Mouse (Mus musculus): ENCODE data around the gene Hoxc6. TPM values are rescaled to one million over a fixed set of nuclear protein-coding genes. Genes with fewer than 3 reads are reported as not detected.

Hoxc6 gene
- total and polyA plus RNA-seq, 2 experiments from 2014 or later = not detected

DNA sequence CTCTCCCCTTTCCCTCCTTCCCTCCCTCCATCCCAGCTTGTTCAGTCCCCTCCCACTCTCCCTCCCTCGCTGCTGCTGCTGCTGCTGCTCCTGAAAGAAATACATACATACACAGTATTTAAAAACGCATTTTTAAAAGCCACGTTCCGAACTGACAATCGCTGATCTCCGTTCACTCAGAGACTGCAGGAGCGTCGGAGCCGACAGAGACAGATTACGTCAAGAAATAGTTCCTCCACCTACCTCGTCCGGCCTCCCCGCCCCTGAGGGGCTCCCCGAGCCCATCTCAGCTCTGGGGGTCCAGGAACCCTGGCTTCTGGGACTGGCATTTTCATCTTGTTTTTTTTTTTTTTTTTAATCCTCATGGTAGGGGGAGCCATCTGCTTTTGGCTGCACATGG, 17.1 kb upstream of the Hoxc6 start:
- no peak for TF ChIP-seq CTCF (IDR thresholded peaks at IDR 0.05; ENCODE audit: low read depth)
- no peak for ATAC-seq

DNA sequence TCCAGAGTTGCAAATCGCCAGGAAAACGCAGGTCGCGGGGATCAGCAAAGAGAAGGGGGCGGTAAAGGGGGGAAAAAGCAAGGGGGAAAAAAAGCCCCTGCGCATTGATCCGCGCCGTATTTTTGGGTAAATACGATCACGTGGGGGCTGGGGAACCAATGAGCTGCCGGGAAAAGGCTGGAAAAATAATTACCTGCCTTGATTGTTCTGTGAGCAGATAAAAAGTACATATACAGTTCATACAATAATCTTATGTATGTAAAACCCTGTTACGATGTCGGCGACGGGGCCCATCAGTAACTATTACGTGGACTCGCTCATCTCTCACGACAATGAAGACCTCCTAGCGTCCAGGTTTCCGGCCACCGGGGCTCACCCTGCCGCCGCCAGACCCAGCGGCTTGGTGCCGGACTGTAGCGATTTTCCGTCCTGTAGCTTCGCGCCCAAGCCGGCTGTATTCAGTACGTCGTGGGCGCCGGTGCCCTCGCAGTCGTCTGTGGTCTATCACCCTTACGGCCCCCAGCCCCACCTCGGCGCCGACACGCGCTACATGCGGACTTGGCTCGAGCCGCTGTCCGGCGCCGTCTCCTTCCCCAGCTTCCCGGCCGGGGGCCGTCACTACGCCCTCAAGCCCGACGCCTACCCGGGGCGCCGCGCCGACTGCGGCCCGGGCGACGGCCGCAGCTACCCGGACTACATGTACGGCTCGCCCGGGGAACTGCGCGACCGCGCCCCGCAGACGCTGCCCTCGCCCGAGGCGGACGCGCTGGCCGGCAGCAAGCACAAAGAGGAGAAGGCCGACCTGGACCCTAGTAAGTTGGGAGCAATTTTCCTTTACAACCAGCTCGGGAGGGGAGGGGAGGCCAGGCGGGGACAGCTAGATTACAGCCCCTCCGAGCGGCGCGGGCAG, 16.4 kb upstream of the Hoxc6 start:
- no peak overlapping the region for H3K27ac ChIP-seq (ENCODE audit: low read depth, low read length)
- H3K9ac ChIP-seq = no peak overlapping the region
- no peaks in the 10 kb centered on the region for H3K36me3 ChIP-seq (ENCODE audit: insufficient read depth)
- 1% methylated on average over 88 of the region's 88 CpGs for WGBS
- H3K4me2 ChIP-seq (ENCODE audit: low read depth) = peak overlapping the region; percentile 33
- no peaks in the 10 kb centered on the region for H3K4me1 ChIP-seq (ENCODE audit: insufficient read depth)
- H3K4me3 ChIP-seq (ENCODE audit: low read depth, low read length) = peak overlapping the region; percentile 16
- peaks cover 96% of the 10 kb centered on the region for H3K27me3 ChIP-seq (ENCODE audit: insufficient read depth, low read length)
- no peaks in the 10 kb centered on the region for H3K9me3 ChIP-seq (ENCODE audit: low read length)
- DNase-seq = no peak
- no peak for TF ChIP-seq CTCF (IDR thresholded peaks at IDR 0.05; ENCODE audit: low read depth)
- no peak; the same call in 1 of the 2 replicates for ATAC-seq

More for the DNA sequence above, 17.1 kb upstream of the Hoxc6 start:
- H3K9ac ChIP-seq = no peak overlapping the region
- WGBS = under 1% methylated on average over 14 of the region's 14 CpGs
- no peaks in the 10 kb centered on the region for H3K36me3 ChIP-seq (ENCODE audit: insufficient read depth)
- peak overlapping the region; percentile 16 for H3K4me3 ChIP-seq (ENCODE audit: low read depth, low read length)
- no peak overlapping the region for H3K27ac ChIP-seq (ENCODE audit: low read depth, low read length)
- no peaks in the 10 kb centered on the region for H3K9me3 ChIP-seq (ENCODE audit: low read length)
- no peak for DNase-seq
- peaks cover 93% of the 10 kb centered on the region for H3K27me3 ChIP-seq (ENCODE audit: insufficient read depth, low read length)
- peak overlapping the region; percentile 33; the same call in 1 of the 2 replicates for H3K4me2 ChIP-seq (ENCODE audit: low read depth)
- H3K4me1 ChIP-seq (ENCODE audit: insufficient read depth) = no peaks in the 10 kb centered on the region

GRCm38 (mm10) chr15:102983716-102984115, 14.3 kb upstream of the Hoxc6 start:
- no peak overlapping the region for H3K9ac ChIP-seq
- no peak for TF ChIP-seq CTCF (IDR thresholded peaks at IDR 0.05; ENCODE audit: low read depth)
- no peak overlapping the region for H3K4me3 ChIP-seq (ENCODE audit: low read depth, low read length)
- no peaks in the 10 kb centered on the region for H3K4me1 ChIP-seq (ENCODE audit: insufficient read depth)
- peaks cover 99% of the 10 kb centered on the region for H3K27me3 ChIP-seq (ENCODE audit: insufficient read depth, low read length)
- H3K36me3 ChIP-seq (ENCODE audit: insufficient read depth) = no peaks in the 10 kb centered on the region
- ATAC-seq (no peak), DNase-seq (no peak)
- H3K9me3 ChIP-seq (ENCODE audit: low read length) = no peaks in the 10 kb centered on the region
- H3K27ac ChIP-seq (ENCODE audit: low read depth, low read length) = no peak overlapping the region
- no peak overlapping the region for H3K4me2 ChIP-seq (ENCODE audit: low read depth)
- WGBS = 2% methylated on average over 12 of the region's 12 CpGs

DNA sequence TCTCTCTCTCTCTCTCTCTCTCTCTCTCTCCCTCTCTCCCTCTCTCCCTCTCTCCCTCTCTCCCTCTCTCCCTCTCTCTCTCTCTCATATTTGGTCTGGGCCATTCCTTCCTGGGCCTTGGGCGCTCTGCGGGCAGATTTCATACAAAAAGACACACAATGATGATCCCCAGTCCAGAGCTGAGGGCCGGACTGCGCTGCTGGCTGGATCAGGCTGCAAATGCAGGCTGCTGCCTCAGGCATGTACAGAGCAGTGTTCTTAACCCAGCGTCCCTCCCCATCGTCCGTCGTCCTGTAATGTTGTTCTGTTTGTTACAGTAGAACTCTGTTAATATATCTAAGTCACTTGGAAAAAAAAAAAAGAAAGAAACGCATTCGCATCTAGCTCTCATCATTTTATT, 13.5 kb upstream of the Hoxc6 start:
- WGBS = 1% methylated on average over 10 of the region's 10 CpGs
- H3K4me3 ChIP-seq (ENCODE audit: low read depth, low read length) = no peak overlapping the region

DNA sequence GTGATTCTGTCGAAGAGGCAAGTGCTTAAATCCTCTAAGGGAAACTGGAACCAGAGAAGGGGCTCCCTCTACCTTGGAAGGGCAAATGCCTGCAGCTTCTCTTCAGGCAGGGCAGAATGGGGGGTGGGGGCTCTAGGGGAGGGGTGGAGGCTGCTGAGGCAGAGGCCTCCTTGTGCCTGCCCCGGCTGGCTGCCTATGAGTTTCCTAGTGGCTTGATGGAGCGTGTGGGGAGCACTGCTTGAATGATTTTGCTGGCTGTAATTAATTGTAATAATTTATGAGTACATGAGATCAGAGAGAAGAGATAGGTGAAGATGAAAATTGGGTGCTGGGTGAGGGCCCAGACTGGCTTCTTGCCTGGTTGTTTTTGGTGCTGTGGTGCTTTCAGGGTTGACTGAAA, 13.1 kb upstream of the Hoxc6 start:
- WGBS = 3% methylated on average over 3 of the region's 3 CpGs
- no peak for TF ChIP-seq CTCF (IDR thresholded peaks at IDR 0.05; ENCODE audit: low read depth)
- Histone ChIP-seq H3K4me3 (ENCODE audit: low read depth, low read length) (no peak overlapping the region), H3K36me3 (ENCODE audit: insufficient read depth) (no peaks in the 10 kb centered on the region), H3K4me2 (ENCODE audit: low read depth) (no peak overlapping the region), H3K9me3 (ENCODE audit: low read length) (no peaks in the 10 kb centered on the region), H3K27ac (ENCODE audit: low read depth, low read length) (no peak overlapping the region), H3K9ac (no peak overlapping the region), H3K4me1 (ENCODE audit: insufficient read depth) (no peaks in the 10 kb centered on the region), H3K27me3 (ENCODE audit: insufficient read depth, low read length) (peaks cover 99% of the 10 kb centered on the region)
- ATAC-seq = no peak
- DNase-seq = no peak

More for the DNA sequence above, 13.5 kb upstream of the Hoxc6 start:
- no peak for TF ChIP-seq CTCF (IDR thresholded peaks at IDR 0.05; ENCODE audit: low read depth)
- no peaks in the 10 kb centered on the region for H3K9me3 ChIP-seq (ENCODE audit: low read length)
- no peak overlapping the region for H3K9ac ChIP-seq
- no peak for DNase-seq
- no peaks in the 10 kb centered on the region for H3K36me3 ChIP-seq (ENCODE audit: insufficient read depth)
- no peak overlapping the region for H3K4me2 ChIP-seq (ENCODE audit: low read depth)
- H3K27me3 ChIP-seq (ENCODE audit: insufficient read depth, low read length) = peaks cover 99% of the 10 kb centered on the region
- no peak for ATAC-seq
- no peaks in the 10 kb centered on the region for H3K4me1 ChIP-seq (ENCODE audit: insufficient read depth)
- no peak overlapping the region for H3K27ac ChIP-seq (ENCODE audit: low read depth, low read length)

DNA sequence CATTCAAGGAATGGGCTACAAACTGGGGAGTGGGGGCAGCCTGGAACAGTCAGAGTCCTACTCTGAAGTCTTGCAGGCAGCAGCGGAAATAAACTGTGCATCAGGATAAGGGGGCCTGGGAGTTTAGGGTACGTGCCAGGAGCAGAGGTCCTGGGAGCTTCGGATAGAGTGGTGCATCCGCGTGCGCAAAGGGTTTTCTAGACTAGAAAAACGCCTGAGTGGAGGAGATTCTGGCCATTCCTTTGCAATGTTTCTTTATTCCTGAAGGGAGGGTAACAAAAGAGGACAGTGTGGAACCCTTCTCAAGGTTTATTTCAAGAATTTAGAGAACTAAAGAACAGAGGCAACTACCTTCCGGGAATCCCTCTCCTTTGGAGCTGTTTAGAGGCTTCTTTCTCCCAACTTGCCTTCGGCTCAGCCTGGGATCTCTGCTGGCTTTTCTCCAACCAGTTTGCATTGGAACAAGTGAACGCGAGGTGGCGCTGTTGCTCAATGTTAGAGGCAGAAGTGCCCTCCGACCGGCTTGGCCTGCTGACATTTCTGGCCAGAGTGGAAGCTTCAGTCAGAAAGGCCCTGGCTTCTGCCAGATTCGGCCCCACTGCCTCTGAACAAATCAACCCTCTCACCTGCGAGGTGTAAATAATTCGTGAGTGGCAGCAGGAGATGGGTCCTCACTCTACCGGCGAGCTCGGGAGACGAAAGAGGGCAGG, 10.8 kb upstream of the Hoxc6 start:
- no peak overlapping the region for H3K4me3 ChIP-seq (ENCODE audit: low read depth, low read length)
- no peaks in the 10 kb centered on the region for H3K9me3 ChIP-seq (ENCODE audit: low read length)
- peak; percentile 90 for TF ChIP-seq CTCF (IDR thresholded peaks at IDR 0.05; ENCODE audit: low read depth)
- no peak overlapping the region for H3K27ac ChIP-seq (ENCODE audit: low read depth, low read length)
- peaks cover 97% of the 10 kb centered on the region for H3K27me3 ChIP-seq (ENCODE audit: insufficient read depth, low read length)
- peak; percentile 92 for DNase-seq
- no peaks in the 10 kb centered on the region for H3K36me3 ChIP-seq (ENCODE audit: insufficient read depth)
- 3% methylated on average over 21 of the region's 21 CpGs for WGBS
- no peaks in the 10 kb centered on the region for H3K4me1 ChIP-seq (ENCODE audit: insufficient read depth)
- peak; percentile 29; the same call in 1 of the 2 replicates for ATAC-seq
- no peak overlapping the region for H3K9ac ChIP-seq
- no peak overlapping the region for H3K4me2 ChIP-seq (ENCODE audit: low read depth)

DNA sequence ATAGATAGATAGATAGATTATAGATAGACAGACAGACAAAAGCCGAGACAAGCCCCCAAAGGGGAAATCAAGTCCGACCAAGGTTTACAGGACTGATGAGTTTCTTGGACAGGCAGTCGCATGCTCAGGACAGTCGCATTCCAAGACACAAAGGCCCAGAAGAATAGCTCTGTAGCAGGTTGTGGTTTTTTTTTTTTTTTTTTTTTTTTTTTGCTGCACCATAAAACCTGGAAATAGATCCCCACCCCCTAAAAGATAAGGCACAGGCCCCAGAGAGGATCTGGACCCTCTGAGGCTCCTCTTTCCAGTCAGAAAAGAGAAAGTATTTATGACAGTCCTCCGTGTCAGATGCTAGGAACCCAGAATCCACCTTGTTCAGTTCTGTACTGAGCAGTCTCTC, 10.0 kb upstream of the Hoxc6 start:
- ATAC-seq = no peak
- no peaks in the 10 kb centered on the region for H3K36me3 ChIP-seq (ENCODE audit: insufficient read depth)
- no peak for DNase-seq
- H3K27ac ChIP-seq (ENCODE audit: low read depth, low read length) = no peak overlapping the region
- 13% methylated on average over 5 of the region's 5 CpGs for WGBS
- H3K9ac ChIP-seq = no peak overlapping the region
- no peak overlapping the region for H3K4me2 ChIP-seq (ENCODE audit: low read depth)
- H3K27me3 ChIP-seq (ENCODE audit: insufficient read depth, low read length) = peaks cover 97% of the 10 kb centered on the region
- H3K4me1 ChIP-seq (ENCODE audit: insufficient read depth) = no peaks in the 10 kb centered on the region
- H3K4me3 ChIP-seq (ENCODE audit: low read depth, low read length) = no peak overlapping the region
- TF ChIP-seq CTCF (IDR thresholded peaks at IDR 0.05; ENCODE audit: low read depth) = no peak
- H3K9me3 ChIP-seq (ENCODE audit: low read length) = no peaks in the 10 kb centered on the region

Data from forebrain, postnatal 0 days (tissue).